Mouse (Mus musculus) bone marrow macrophage, adult 2 months (primary cell): ENCODE measurements at regions not wholly inside any gene's neighbourhood (a gene's known extent, or its start where the extent isn't known, plus 50 kb on each side); places are given as distances from the start of the nearest gene placed in this dataset.

ENCODE experiments used
- H3K27ac ChIP-seq: 2 replicates; pipeline ENCODE4 v1.5.1; 2012; ENCODE audit warnings: low read depth, low read length; ENCODE audit not compliant: insufficient read depth
- H3K4me1 ChIP-seq: 2 replicates; pipeline ENCODE4 v1.6.1; 2012; ENCODE audit warnings: low read length; ENCODE audit not compliant: control insufficient read depth, insufficient read depth
- H3K4me3 ChIP-seq: 2 replicates; pipeline ENCODE4 v1.5.1; 2012; ENCODE audit warnings: mild to moderate bottlenecking, low read length, moderate library complexity; ENCODE audit not compliant: insufficient read depth
- CTCF ChIP-seq: IDR thresholded peaks from 2 replicates; pipeline ENCODE4 v1.5.1; 2012; ENCODE audit warnings: low read depth, mild to moderate bottlenecking, low read length, moderate library complexity
- POLR2A ChIP-seq: IDR thresholded peaks from 2 replicates; pipeline ENCODE4 v1.6.1; 2012; ENCODE audit warnings: mild to moderate bottlenecking, low read depth, low read length, borderline replicate concordance

- no peak for TF ChIP-seq POLR2A
- TF ChIP-seq CTCF: no peak
- H3K4me1 ChIP-seq: no peaks in the 10 kb centered on the region
- no peak overlapping the region for H3K4me3 ChIP-seq
- no peak overlapping the region for H3K27ac ChIP-seq
Observed at GRCm38 (mm10) chr10:21538481-21538880, 54.5 kb upstream of the 1700020N01Rik start.
